Mouse (Mus musculus) heart, embryonic 15.5 days (tissue): ENCODE measurements around the gene Gm36079. TPM values are rescaled to one million over a fixed set of nuclear protein-coding genes. Genes with fewer than 3 reads are reported as not detected.
"Not testable (repeated sequence)": the region's sequence is repeated elsewhere in the genome, so short reads cannot be mapped to it uniquely, and the experiment has no call there.

Experiments used
- ATAC-seq: fragments of 200-750 bp; cut with Nextera tagmentation; replicated peaks from 2 replicates; pipeline ENCODE4 v1.8.0; 2017; ENCODE audit warnings: low read depth, moderate TSS enrichment; ENCODE audit not compliant: insufficient number of reproducible peaks, insufficient read depth, low FRiP score
- H3K27ac ChIP-seq: fragments of 300-500 bp; sonication (generic); 2 replicates; pipeline ENCODE4 v1.5.1; 2015; ENCODE audit warnings: mild to moderate bottlenecking, inconsistent platforms
- H3K27me3 ChIP-seq: fragments of 300-500 bp; sonication (generic); 2 replicates; pipeline ENCODE4 v1.6.1; 2015; ENCODE audit warnings: inconsistent platforms
- H3K36me3 ChIP-seq: fragments of 300-500 bp; sonication (generic); 2 replicates; pipeline ENCODE4 v1.6.1; 2015; ENCODE audit warnings: mild to moderate bottlenecking, inconsistent platforms
- H3K4me1 ChIP-seq: fragments of 300-500 bp; sonication (generic); replicated peaks from 2 replicates; pipeline ENCODE4 v1.6.1; 2015; ENCODE audit warnings: inconsistent platforms
- H3K4me2 ChIP-seq: fragments of 300-500 bp; sonication (generic); 2 replicates; pipeline ENCODE4 v1.6.1; 2015; ENCODE audit warnings: inconsistent platforms, mild to moderate bottlenecking, moderate library complexity
- H3K4me3 ChIP-seq: fragments of 300-500 bp; sonication (generic); 2 replicates; pipeline ENCODE4 v1.5.1; 2015; ENCODE audit warnings: mild to moderate bottlenecking, inconsistent platforms
- H3K9ac ChIP-seq: fragments of 300-500 bp; sonication (generic); 2 replicates; pipeline ENCODE4 v1.6.1; 2015; ENCODE audit warnings: mild to moderate bottlenecking, inconsistent platforms
- H3K9me3 ChIP-seq: fragments of 300-500 bp; sonication (generic); replicated peaks from 2 replicates; pipeline ENCODE4 v1.6.1; 2016; ENCODE audit warnings: inconsistent platforms
- WGBS: fragments of 180-500 bp; shearing (Covaris S2); methylation state at CpG from one replicate; pipeline ENCODE4 v1.1.7; 2015; ENCODE audit warnings: mixed read lengths; 5-methylcytosine and 5-hydroxymethylcytosine counted together
- polyA plus RNA-seq: library from polyadenylated mRNA; unstranded; fragments of >200 nt; fragmentation: Nextera tagmentation; extraction: Ambion mirVana; gene quantifications from 2 replicates; pipeline ENCODE4 v1.2.1, GENCODE M21; 2015

Gm36079 gene
- not detected in 2 replicates for polyA plus RNA-seq

GRCm38 (mm10) chr13:120026911-120027310, at the start of gene Gm36079:
TSS of gene Gm36079 (minus strand) at chr13:120027011.
- H3K4me1 ChIP-seq, ATAC-seq, H3K4me2 ChIP-seq, H3K27ac ChIP-seq, H3K4me3 ChIP-seq, H3K36me3 ChIP-seq, H3K9me3 ChIP-seq, H3K9ac ChIP-seq: not testable (repeated sequence)
- H3K27me3 ChIP-seq = peaks cover 23% of the 10 kb centered on the region
- WGBS = 0% methylated on average over 4 of the region's 17 CpGs

GRCm38 (mm10) chr13:120070878-120071277, 44.1 kb upstream of the Gm36079 start:
- not testable (repeated sequence) for H3K4me2 ChIP-seq, ATAC-seq, H3K27me3 ChIP-seq, H3K9ac ChIP-seq, H3K4me1 ChIP-seq, H3K36me3 ChIP-seq, H3K9me3 ChIP-seq, H3K27ac ChIP-seq, H3K4me3 ChIP-seq
- WGBS = no CpG with 5 or more reads among the region's 13 CpGs

- not testable (repeated sequence) for H3K9ac ChIP-seq, H3K4me1 ChIP-seq, H3K4me2 ChIP-seq, H3K27ac ChIP-seq, H3K36me3 ChIP-seq, H3K4me3 ChIP-seq, H3K9me3 ChIP-seq, H3K27me3 ChIP-seq, ATAC-seq
- WGBS = no CpG with 5 or more reads among the region's 12 CpGs
Measured at GRCm38 (mm10) chr13:120070012-120070598, 43.3 kb upstream of the Gm36079 start.

GRCm38 (mm10) chr13:120063439-120064089, 36.8 kb upstream of the Gm36079 start:
- not testable (repeated sequence) for H3K27me3 ChIP-seq, H3K36me3 ChIP-seq, H3K9ac ChIP-seq, ATAC-seq, H3K27ac ChIP-seq, H3K4me3 ChIP-seq, H3K4me2 ChIP-seq, H3K9me3 ChIP-seq, H3K4me1 ChIP-seq
- no CpG with 5 or more reads among the region's 22 CpGs for WGBS

GRCm38 (mm10) chr13:120062903-120063302, 36.1 kb upstream of the Gm36079 start:
- H3K4me2 ChIP-seq, H3K27me3 ChIP-seq, H3K9me3 ChIP-seq, H3K36me3 ChIP-seq, ATAC-seq, H3K9ac ChIP-seq, H3K4me1 ChIP-seq, H3K4me3 ChIP-seq, H3K27ac ChIP-seq: not testable (repeated sequence)
- WGBS = no CpG with 5 or more reads among the region's 4 CpGs

GRCm38 (mm10) chr13:120052085-120052484, 25.3 kb upstream of the Gm36079 start, which contains the start of gene Gm21188:
TSS of gene Gm21188 (minus strand) at chr13:120052194.
- H3K4me2 ChIP-seq, H3K4me1 ChIP-seq, H3K4me3 ChIP-seq, H3K27ac ChIP-seq, H3K27me3 ChIP-seq, H3K9me3 ChIP-seq, H3K9ac ChIP-seq, ATAC-seq, H3K36me3 ChIP-seq: not testable (repeated sequence)

GRCm38 (mm10) chr13:120048608-120049007, 21.8 kb upstream of the Gm36079 start:
- not testable (repeated sequence) for H3K9ac ChIP-seq, H3K27ac ChIP-seq, H3K36me3 ChIP-seq, H3K9me3 ChIP-seq, H3K4me3 ChIP-seq, H3K27me3 ChIP-seq, ATAC-seq, H3K4me1 ChIP-seq, H3K4me2 ChIP-seq
- no CpG with 5 or more reads among the region's 5 CpGs for WGBS

GRCm38 (mm10) chr13:120048186-120048585, 21.4 kb upstream of the Gm36079 start:
- not testable (repeated sequence) for H3K4me2 ChIP-seq, H3K27ac ChIP-seq, ATAC-seq, H3K36me3 ChIP-seq, H3K9ac ChIP-seq, H3K9me3 ChIP-seq, H3K4me1 ChIP-seq, H3K4me3 ChIP-seq, H3K27me3 ChIP-seq
- no CpG with 5 or more reads among the region's 2 CpGs for whole genome bisulfite sequencing

- not testable (repeated sequence) for H3K9ac ChIP-seq, ATAC-seq
- 2% methylated on average over 14 of the region's 40 CpGs for WGBS
Measured at GRCm38 (mm10) chr13:120046422-120047209, 19.8 kb upstream of the Gm36079 start.

GRCm38 (mm10) chr13:120041145-120041544, 14.3 kb upstream of the Gm36079 start:
- H3K27me3 ChIP-seq = peaks cover 11% of the 10 kb centered on the region
- not testable (repeated sequence) for H3K27ac ChIP-seq, H3K36me3 ChIP-seq, H3K9ac ChIP-seq, H3K9me3 ChIP-seq, H3K4me3 ChIP-seq, ATAC-seq, H3K4me2 ChIP-seq, H3K4me1 ChIP-seq
- WGBS = no CpG with 5 or more reads among the region's 1 CpGs

More at GRCm38 (mm10) chr13:120046422-120047209, 19.8 kb upstream of the Gm36079 start:
- not testable (repeated sequence) for H3K9me3 ChIP-seq, H3K4me3 ChIP-seq, H3K27ac ChIP-seq, H3K4me2 ChIP-seq, H3K36me3 ChIP-seq, H3K27me3 ChIP-seq, H3K4me1 ChIP-seq

GRCm38 (mm10) chr13:120037881-120038280, 11.1 kb upstream of the Gm36079 start:
- H3K4me1 ChIP-seq, H3K27ac ChIP-seq, H3K4me3 ChIP-seq, ATAC-seq, H3K4me2 ChIP-seq, H3K9me3 ChIP-seq, H3K36me3 ChIP-seq, H3K9ac ChIP-seq: not testable (repeated sequence)
- WGBS = 12% methylated on average over 6 of the region's 6 CpGs
- H3K27me3 ChIP-seq = peaks cover 20% of the 10 kb centered on the region
